Mouse (Mus musculus) large intestine, adult 2 months (tissue): ENCODE measurements at regions not wholly inside any gene's neighbourhood (a gene's known extent, or its start where the extent isn't known, plus 50 kb on each side); places are given as distances from the start of the nearest gene placed in this dataset.
"Not testable (repeated sequence)": the region's sequence is repeated elsewhere in the genome, so short reads cannot be mapped to it uniquely, and the experiment has no call there.

ENCODE experiments used
- DNase-seq: peaks from one replicate; pipeline ENCODE4 v3.0.0-alpha.2; 2012; ENCODE audit warnings: low read depth, low spot score
- WGBS: fragments of 180-500 bp; shearing (Covaris S2); methylation state at CpG from one replicate; pipeline ENCODE4 v1.1.7; 2018; 5-methylcytosine and 5-hydroxymethylcytosine counted together

- peak; percentile 14 for DNase-seq
- 38% methylated on average over 16 of the region's 16 CpGs for WGBS
These were observed 153.7 kb downstream of the Car8 start for GRCm38 (mm10) chr4:8084954-8085639.

DNA sequence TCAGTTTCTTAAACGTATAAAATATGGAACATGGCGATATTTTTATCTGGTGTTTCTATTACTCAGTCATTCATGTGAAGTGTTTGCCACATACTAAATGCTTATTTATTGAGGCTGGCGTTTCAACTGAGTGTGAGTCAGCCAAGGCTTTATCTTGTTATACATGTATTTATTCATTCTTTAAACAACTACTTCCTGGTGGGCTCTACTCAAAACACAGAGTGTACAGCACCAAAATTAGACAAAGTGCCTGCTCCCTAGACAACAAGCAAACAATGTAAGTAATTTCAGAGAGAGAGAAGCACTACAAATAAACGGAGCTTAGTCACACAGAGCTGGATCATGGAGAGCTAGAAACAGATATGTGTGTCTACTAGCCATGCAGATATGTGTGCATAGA lies 159.5 kb downstream of the Car8 start:
- WGBS = 48% methylated on average over 4 of the region's 4 CpGs
- DNase-seq = no peak

- 90% methylated on average over 6 of the region's 6 CpGs for WGBS
- DNase-seq = no peak
These were observed 165.8 kb downstream of the Car8 start for GRCm38 (mm10) chr4:8072989-8073573.

- DNase-seq = not testable (repeated sequence)
These were observed 168.1 kb downstream of the Car8 start for GRCm38 (mm10) chr4:8070693-8071092.

- DNase-seq = no peak
- WGBS = 56% methylated on average over 2 of the region's 2 CpGs
These were observed 170.8 kb downstream of the Car8 start for GRCm38 (mm10) chr4:8068086-8068485.

DNA sequence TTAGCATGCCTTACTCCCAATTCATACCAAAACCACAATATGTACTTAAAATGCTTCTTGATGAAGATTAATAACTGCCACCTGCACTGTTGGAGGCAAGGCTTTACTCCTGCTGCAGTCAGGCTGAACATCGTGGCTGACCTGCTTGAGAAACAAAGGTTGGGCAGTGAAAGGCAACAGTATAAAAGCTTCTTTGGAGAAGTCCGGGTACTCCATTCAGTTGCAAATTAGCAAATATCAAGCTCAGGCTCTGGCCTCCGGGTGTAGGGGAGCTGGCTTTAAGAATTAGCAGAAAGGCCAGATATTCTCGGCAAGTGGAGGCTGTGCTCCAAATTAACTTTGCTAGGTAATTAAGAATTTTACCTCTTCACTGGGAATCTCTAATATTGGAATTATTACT lies 197.1 kb downstream of the Car8 start:
- 92% methylated on average over 4 of the region's 4 CpGs for WGBS
- DNase-seq = no peak

- DNase-seq = no peak
- 96% methylated on average over 1 of the region's 1 CpGs for WGBS
These were observed 201.0 kb downstream of the Car8 start for GRCm38 (mm10) chr4:8037863-8038262.

DNA sequence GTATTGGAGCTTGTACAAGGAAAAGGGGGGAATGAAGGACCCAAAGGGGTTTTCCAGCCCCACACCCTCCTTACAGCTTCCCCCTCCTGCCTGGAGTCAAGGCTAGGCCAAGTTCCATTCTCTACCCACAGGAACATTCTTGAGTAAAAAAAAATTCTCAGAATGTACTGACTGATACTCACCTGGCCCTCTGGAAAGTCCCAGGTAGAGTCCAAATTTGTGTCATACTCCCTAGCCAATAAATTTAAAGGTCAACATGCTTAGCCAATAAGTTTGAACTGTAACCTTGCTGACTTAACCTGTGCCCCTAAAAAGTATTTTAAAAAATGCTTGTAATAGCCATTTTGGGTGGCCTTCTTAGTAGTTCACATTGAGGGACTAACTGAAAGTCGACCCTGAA lies 205.4 kb downstream of the Car8 start:
- not testable (repeated sequence) for DNase-seq
- whole genome bisulfite sequencing = 72% methylated on average over 1 of the region's 1 CpGs

- DNase-seq = peak; percentile 8
- 32% methylated on average over 1 of the region's 1 CpGs for WGBS
These were observed 233.7 kb downstream of the Car8 start for GRCm38 (mm10) chr4:8005155-8005554.

DNA sequence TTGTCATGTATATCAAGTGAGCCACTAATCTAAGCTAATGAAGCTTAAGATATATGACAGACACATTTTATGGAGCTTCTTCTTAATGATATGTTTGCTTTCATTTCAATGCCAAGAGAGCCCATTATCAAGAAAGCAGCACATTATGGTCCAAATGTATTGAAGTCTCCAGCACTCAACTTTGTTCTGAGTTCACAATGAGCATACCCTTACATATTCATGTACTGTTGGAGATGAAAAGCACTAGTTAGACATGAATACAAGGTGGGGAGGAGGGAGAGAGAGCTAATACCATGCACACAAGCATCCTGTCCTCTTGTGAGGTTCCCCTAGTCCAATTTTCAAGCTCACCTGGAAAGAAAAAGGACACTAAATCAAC lies 241.3 kb downstream of the Car8 start:
- no peak for DNase-seq

- WGBS = 78% methylated on average over 6 of the region's 6 CpGs
- no peak for DNase-seq
These were observed 241.8 kb downstream of the Car8 start for GRCm38 (mm10) chr4:7996923-7997574.

DNA sequence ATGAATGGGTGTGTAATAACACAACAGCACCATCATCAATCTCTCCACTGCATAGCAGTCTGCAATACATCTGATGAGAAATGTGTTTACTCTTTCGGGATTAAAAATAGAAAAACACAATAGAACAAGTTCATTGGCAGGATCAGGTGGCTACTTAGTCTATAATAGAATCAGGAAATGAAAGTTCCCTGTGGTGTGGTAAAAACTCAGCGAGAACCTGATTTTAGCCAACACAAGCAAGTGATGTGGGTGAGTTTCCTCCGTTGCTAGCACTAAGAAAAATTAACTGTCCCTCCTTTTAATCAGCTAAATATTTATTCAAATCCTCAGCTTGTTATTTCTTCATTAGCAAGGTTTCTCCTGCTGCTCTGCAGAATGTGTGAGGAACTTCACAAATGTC lies 245.9 kb downstream of the Car8 start:
- WGBS = 75% methylated on average over 3 of the region's 3 CpGs
- DNase-seq = no peak

DNA sequence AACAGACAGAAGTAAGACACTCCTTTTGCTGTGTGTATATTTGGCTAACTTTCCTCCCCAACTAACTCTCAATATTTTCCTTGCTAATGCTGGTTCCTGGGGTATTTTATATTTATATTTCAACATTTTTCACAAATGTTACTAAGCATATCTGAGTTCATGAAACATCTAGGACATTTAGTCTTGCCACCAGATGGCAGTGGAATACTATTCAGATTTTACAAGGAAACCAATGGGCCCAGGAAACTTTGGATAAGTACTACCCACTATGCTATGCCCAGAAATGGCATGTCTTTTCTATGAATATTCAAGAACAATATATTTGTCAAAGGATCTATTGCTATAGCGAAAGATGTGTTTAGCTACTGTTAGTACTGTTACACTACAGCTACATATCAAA lies 251.1 kb downstream of the Car8 start:
- no peak for DNase-seq
- WGBS = 92% methylated on average over 1 of the region's 1 CpGs

DNA sequence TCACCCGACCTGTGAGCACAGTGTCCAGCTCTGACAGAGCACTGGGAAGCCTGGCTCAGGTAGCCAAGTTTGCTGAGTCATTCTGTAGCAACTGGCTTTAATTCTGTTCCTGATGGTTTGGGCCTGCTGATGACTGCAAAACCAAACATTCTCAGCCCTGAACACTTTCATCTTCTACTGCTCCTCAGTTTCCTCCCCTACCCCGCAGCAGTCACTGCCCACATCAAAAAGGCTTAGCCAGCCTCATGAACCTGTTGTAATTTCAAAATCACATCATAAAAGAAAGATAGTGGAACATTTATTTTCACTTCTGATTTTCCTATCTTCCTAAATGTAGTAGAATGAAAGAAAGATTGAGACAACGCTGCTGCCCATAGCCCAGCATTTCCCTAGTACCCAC lies 251.5 kb downstream of the Car8 start:
- no peak for DNase-seq
- WGBS = 66% methylated on average over 3 of the region's 3 CpGs

GRCm38 (mm10) chr4:7984814-7985213 lies 254.0 kb downstream of the Car8 start:
- 92% methylated on average over 6 of the region's 6 CpGs for WGBS
- no peak for DNase-seq

DNA sequence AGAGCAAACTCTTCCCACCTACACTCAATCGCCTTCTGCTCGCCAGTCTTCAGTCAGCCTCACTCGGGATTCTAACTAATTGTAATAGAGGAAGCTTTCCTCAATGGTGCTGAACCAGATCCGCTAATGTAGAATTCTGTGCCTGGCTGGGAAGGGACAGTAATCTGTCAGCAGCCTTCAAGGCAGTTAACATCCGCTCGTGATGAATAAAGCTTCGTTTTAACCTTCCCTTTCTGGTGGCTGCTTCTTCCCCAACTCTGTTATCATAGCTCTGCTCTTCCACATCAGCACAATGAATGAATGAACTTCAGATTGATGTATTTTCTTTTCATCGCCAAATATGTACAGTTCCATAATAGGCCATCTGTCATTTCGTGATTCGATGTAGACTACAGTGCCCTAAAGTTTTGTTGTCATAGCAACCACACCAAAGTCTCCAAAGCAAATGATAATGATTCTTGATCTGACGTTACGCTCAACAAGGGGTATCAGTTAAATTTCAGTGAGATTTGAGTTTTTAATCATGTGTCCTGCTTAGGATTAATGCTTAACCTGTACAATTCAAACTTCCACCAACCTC lies 259.0 kb downstream of the Car8 start:
- no peak for DNase-seq
- WGBS = 86% methylated on average over 12 of the region's 12 CpGs

DNA sequence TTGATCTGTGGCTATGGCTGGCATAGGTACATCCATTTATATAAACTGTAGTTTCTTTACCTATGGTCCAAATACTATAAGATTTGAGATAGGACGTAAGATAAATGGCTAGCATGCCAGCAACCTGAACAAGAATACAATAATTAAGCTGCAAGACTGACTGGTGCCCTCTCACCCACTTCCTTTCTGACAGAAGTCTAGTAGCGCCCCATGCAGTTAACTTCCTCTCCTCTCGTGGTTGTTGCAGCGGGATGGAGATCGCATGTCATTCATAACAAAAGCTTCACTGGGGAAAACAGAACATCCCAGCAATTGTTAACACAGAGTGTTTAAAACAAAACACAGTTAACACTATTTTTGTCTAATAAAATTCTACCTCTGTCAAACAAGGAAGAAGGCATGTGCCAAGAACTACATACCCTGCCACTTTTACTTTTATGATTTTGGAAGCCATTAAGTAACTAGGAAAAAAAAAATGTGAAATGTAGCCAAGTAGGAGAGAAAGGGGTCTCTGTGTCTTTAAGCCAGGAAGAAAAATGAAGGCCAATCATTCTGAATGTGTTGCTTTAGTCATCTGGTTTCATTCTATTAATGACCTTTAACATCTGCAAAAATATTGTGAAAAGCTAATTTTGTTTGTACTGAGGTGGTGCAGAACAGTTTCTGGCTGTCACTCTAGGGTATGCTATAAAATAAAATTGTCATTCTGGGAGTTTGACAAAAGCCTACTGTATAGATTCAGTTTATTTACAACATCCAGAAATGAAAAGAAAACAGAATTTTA lies 261.0 kb downstream of the Car8 start:
- WGBS = 17% methylated on average over 5 of the region's 5 CpGs

DNA sequence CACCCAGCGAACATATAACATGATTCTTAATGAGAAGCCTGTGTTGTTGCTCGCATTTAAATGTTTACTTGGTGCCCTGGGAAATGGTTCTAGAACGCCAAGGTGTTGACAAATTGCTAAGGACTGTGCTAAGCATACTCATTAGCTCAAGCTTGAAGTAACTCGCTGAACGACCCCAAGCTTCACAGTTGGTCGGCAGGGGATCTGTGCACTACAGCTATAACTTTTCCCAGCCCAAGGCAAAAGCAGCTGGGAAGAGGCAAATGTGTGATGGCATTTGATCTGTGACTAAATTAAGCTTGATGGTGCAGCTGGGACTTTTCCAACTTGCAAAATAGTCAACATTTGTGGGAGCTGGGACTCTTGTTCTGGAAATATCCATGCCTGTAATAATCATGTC lies 268.6 kb downstream of the Car8 start:
- no peak for DNase-seq
- WGBS = 46% methylated on average over 6 of the region's 6 CpGs

More for the DNA sequence above, 261.0 kb downstream of the Car8 start:
- DNase-seq = no peak

DNA sequence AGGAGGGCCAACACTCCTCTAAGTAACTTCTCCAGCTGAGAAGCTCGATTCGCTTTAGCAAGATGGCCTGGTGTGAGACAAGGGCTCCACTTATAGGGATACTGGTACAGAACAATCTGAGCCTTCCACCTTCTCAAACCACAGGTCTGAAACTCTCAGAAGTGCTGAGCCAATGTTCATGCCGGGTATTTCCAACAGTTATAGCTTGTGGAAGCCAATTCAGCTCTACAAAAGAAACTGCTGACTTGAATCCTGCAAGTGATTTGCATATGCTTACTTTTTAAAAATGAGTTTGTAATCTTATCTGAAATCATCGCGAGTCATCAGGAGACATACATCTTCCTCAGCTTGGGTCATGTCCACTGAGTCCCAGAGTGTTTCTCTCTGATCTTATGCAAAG lies 273.2 kb downstream of the Car8 start:
- 94% methylated on average over 5 of the region's 5 CpGs for WGBS
- no peak for DNase-seq

GRCm38 (mm10) chr4:7961521-7962172 lies 277.2 kb downstream of the Car8 start:
- no peak for DNase-seq
- WGBS = 32% methylated on average over 5 of the region's 5 CpGs
